Mouse (Mus musculus): ENCODE measurements around the gene Fank1. TPM values are rescaled to one million over a fixed set of nuclear protein-coding genes. Genes with fewer than 3 reads are reported as not detected.

Gene Fank1
- 3.7 and 3.9 TPM in 2 replicates for polyA plus RNA-seq (2021; fragmentation: Nextera tagmentation)
- long read RNA-seq, experiment 1, partial matches to known transcripts: 1 of 12 reads
- long read RNA-seq, experiment 1, other reads (novel, unspliced or antisense): 8 of 12 reads
- long read RNA-seq, experiment 2, transcript Fank1-201 (11 exons, 2,004 nt): major isoform, 14 of 25 reads
- long read RNA-seq, experiment 2, partial matches to known transcripts: 1 of 25 reads
- long read RNA-seq, experiment 2, other reads (novel, unspliced or antisense): 9 of 25 reads

DNA sequence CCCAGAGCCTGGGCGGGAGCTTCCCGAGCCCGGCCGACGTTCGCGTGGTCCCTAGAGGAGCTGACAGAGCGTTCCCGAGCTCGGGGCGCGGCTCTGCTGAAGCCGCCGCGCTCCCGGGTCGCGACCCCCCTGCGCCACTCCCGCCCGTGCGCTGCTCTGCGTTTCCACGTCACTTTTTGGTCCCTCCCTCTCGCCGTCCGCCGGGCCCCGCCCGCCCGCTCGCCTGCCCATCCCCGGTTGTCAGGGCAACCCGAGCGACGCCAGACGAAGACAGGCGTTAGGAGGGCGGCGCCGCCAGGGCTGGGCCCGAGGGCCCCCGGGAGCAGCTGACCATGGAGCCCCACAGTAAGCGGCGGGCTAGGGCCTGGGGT, at the start of gene Fank1:
Fank1 (plus strand) TSS at position 236 of the 371 bp plus-strand sequence.

DNA sequence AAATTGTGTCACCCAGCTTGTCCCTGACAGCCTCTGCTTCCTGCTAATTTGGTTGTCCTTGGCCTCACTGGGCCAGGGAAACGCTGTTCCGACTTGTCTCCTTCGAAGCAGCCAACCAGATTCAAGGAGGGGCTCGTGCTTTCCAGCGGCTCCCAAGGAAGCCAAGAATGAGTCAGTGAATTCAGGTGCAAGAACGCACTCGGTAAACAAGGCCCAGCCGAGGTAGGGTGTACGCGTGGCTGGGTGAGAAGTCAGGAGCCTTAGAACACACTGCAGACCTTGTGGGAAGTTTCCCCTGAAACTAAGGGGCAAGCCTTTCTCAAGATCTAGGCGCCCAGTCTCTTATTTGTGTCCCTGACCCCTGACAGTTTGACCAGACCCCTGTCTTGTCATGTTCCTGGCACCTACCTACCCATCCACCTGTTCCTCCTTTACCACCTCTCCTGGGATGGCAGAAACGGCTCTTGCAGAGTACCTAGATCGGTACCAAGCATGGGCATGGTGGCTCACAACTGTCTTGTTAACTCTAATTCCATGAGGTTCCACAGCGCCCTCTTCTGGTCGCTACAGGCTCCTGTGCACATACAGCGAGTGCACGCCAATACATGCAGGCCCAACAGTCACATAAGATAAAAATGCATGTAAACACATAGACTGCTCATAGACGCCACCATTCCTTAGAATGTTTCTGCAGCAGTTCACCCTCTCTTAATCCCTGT, 6.2 kb downstream of the Fank1 start, which contains the start of gene Dhx32:
Dhx32 (minus strand) TSS at position 10 of the 719 bp plus-strand sequence.

Other genes starting within 250 kb of the Fank1 start
- gene Tex36, start 174.7 kb upstream of the Fank1 start, polyA plus RNA-seq (2021; fragmentation: Nextera tagmentation): not detected in 2 replicates
- 5.4 and 7.2 TPM in 2 replicates for gene Edrf1, start 139.3 kb upstream of the Fank1 start, polyA plus RNA-seq (2021; fragmentation: Nextera tagmentation)
- not detected in 2 replicates for gene Mmp21, start 96.8 kb upstream of the Fank1 start, polyA plus RNA-seq (2021; fragmentation: Nextera tagmentation)
- 94.8 and 96.2 TPM in 2 replicates for gene Bccip, start 67.5 kb upstream of the Fank1 start, polyA plus RNA-seq (2021; fragmentation: Nextera tagmentation)
- gene Uros, start 66.8 kb upstream of the Fank1 start, polyA plus RNA-seq (2021; fragmentation: Nextera tagmentation): 32.4 and 34.1 TPM in 2 replicates
- gene Dhx32, start 5.9 kb downstream of the Fank1 start, polyA plus RNA-seq (2021; fragmentation: Nextera tagmentation): 19.8 and 22.1 TPM in 2 replicates

All from layer of hippocampus, adult 6 months (tissue).